10 mouse cellular contexts compared by ENCODE assay signal in genomic region chr10:13331405-13332032, GRCm38 (mm10).
"Had no signal": no experiment of that assay in that cellular context is flagged by ENCODE, and none has a peak within 500 bp of the region (broad histone marks: within the 10 kb centered on the region; RNA-seq: fewer than 3 reads in every experiment).

No protein-coding gene starts in this region.

- ATAC-seq: hindbrain, embryonic 16.5 days; inflammation-experienced regulatory T-cells, adult 6 months; midbrain, embryonic 13.5 days had no signal

- H3K27ac ChIP-seq: left cerebral cortex, adult 2 months; limb, embryonic 10.5 days; liver, embryonic 15.5 days; midbrain, embryonic 13.5 days had no signal

- H3K4me2 ChIP-seq: liver, embryonic 11.5 days; liver, embryonic 15.5 days; midbrain, embryonic 13.5 days had no signal

- H3K9me3 ChIP-seq: limb, embryonic 10.5 days; liver, embryonic 15.5 days; midbrain, embryonic 13.5 days had no signal

- H3K27me3 ChIP-seq: liver, embryonic 15.5 days; midbrain, embryonic 13.5 days had no signal

- H3K36me3 ChIP-seq: limb, embryonic 10.5 days; liver, embryonic 15.5 days; midbrain, embryonic 13.5 days had no signal

- DNase-seq: kidney, postnatal 25 days; right cerebral cortex, postnatal 25 days; thymus, postnatal 36 days had no signal

- H3K4me3 ChIP-seq: left cerebral cortex, adult 2 months; limb, embryonic 10.5 days; liver, embryonic 15.5 days; midbrain, embryonic 13.5 days had no signal

- H3K9ac ChIP-seq: liver, embryonic 15.5 days; midbrain, embryonic 13.5 days had no signal

- H3K4me1 ChIP-seq: liver, embryonic 15.5 days had no signal
